Mouse (Mus musculus) limb, embryonic 15.5 days (tissue): Measurements from ENCODE around the gene Cadm2. TPM values are rescaled to one million over a fixed set of nuclear protein-coding genes. Genes with fewer than 3 reads are reported as not detected.

ENCODE experiments used
- ATAC-seq: fragments of 200-750 bp; cut with Nextera tagmentation; 2 replicates; pipeline ENCODE4 v1.8.0; 2017; ENCODE audit warnings: low read depth, moderate TSS enrichment; ENCODE audit not compliant: insufficient number of reproducible peaks, low FRiP score, low TSS enrichment
- H3K27ac ChIP-seq: fragments of 300-500 bp; sonication (generic); 2 replicates; pipeline ENCODE4 v1.5.1; 2015; ENCODE audit warnings: moderate library complexity, mild to moderate bottlenecking, inconsistent platforms
- H3K27me3 ChIP-seq: fragments of 300-500 bp; sonication (generic); 2 replicates; pipeline ENCODE4 v1.6.1; 2015; ENCODE audit warnings: inconsistent platforms
- H3K36me3 ChIP-seq: fragments of 300-500 bp; sonication (generic); 2 replicates; pipeline ENCODE4 v1.6.1; 2015; ENCODE audit warnings: inconsistent platforms
- H3K4me1 ChIP-seq: fragments of 300-500 bp; sonication (generic); 2 replicates; pipeline ENCODE4 v1.6.1; 2015; ENCODE audit warnings: inconsistent platforms
- H3K4me2 ChIP-seq: fragments of 300-500 bp; sonication (generic); 2 replicates; pipeline ENCODE4 v1.6.1; 2015; ENCODE audit warnings: mild to moderate bottlenecking, inconsistent platforms
- H3K4me3 ChIP-seq: fragments of 300-500 bp; sonication (generic); 2 replicates; pipeline ENCODE4 v1.5.1; 2015; ENCODE audit warnings: mild to moderate bottlenecking, inconsistent platforms
- H3K9ac ChIP-seq: fragments of 300-500 bp; sonication (generic); 2 replicates; pipeline ENCODE4 v1.6.1; 2015; ENCODE audit warnings: inconsistent platforms
- H3K9me3 ChIP-seq: fragments of 300-500 bp; sonication (generic); 2 replicates; pipeline ENCODE4 v1.6.1; 2016; ENCODE audit warnings: inconsistent platforms
- WGBS: fragments of 180-500 bp; shearing (Covaris S2); methylation state at CpG from one replicate; pipeline ENCODE4 v1.1.7; 2015; 5-methylcytosine and 5-hydroxymethylcytosine counted together
- polyA plus RNA-seq: library from polyadenylated mRNA; unstranded; fragments of >200 nt; fragmentation: Nextera tagmentation; extraction: Ambion mirVana; gene quantifications from 2 replicates; pipeline ENCODE4 v1.2.1, GENCODE M21; 2015

The Cadm2 gene
- polyA plus RNA-seq, 1 experiment from 2014 or later, result 3.1 TPM

DNA sequence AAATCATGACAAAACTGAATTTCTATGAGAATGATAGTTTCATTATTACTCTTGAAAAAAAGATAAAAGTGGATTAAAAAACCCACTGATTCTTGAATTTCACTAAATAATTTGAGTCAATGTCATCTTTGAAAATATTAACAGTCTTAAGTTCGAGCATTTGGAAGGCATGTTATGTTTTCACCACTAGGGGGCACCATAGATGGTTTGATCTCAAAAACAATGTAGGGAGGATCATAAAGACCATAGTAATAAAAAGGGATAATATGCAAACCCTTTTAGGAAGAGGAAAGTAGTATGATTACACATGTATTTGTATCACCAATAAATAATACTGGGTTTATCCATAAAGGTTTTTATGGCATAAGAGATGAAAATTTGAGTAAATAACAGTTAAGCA lies 385.8 kb downstream of the Cadm2 start:
- H3K4me1 ChIP-seq, result no peaks in the 10 kb centered on the region
- no peaks in the 10 kb centered on the region for H3K9me3 ChIP-seq
- 28% methylated on average over 1 of the region's 1 CpGs for WGBS
- ATAC-seq, result no peak
- H3K36me3 ChIP-seq, result no peaks in the 10 kb centered on the region
- no peak overlapping the region for H3K4me3 ChIP-seq
- H3K27ac ChIP-seq, result no peak overlapping the region
- H3K9ac ChIP-seq, result no peak overlapping the region
- H3K27me3 ChIP-seq, result no peaks in the 10 kb centered on the region
- no peak overlapping the region for H3K4me2 ChIP-seq

DNA sequence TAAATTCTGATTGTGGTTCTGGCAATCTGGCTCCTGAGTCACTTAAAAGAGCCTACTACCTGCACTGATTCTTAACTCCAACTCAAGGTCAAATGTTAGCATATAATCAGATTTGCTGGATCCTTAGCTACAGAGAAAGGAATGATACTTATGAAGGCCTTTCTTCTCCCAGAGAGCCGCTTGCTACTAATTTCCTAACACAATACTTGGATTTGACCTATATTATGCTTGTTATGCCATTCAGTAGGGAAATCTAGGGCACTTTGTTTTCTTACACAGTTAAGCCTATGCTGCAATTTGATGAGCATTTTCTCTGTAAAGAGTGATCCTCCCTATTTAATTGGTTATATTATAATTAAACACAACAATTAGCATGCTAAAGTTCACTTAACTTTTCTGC lies 394.0 kb downstream of the Cadm2 start:
- Histone ChIP-seq H3K27me3 (no peaks in the 10 kb centered on the region), H3K36me3 (no peaks in the 10 kb centered on the region), H3K4me2 (no peak overlapping the region), H3K27ac (no peak overlapping the region), H3K4me3 (no peak overlapping the region), H3K4me1 (no peaks in the 10 kb centered on the region), H3K9me3 (no peaks in the 10 kb centered on the region), H3K9ac (no peak overlapping the region)
- 77% methylated on average over 1 of the region's 1 CpGs for WGBS
- ATAC-seq, result no peak

DNA sequence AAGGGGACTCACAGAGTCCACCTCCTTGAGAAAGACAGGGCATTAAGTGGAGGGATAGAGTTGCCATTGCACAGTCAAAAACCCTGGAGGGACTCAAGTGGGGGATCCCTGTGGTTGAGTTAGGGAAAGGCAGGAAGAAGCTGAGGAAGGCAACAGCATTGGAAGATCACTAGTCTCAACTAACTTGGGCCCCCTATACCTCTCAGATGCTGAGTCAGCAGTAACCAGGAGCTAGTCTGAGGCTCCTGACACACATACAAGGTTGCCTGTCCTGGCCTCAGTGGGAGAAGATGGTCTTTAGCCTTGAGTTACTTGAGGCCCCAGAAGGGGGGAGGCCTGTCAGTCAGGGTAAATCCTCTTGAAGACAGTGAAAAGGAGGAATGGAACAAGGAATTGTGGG lies 417.4 kb downstream of the Cadm2 start:
- Histone ChIP-seq H3K4me2 (no peak overlapping the region), H3K36me3 (no peaks in the 10 kb centered on the region), H3K4me1 (no peaks in the 10 kb centered on the region), H3K9me3 (no peaks in the 10 kb centered on the region), H3K27ac (no peak overlapping the region), H3K4me3 (no peak overlapping the region), H3K9ac (no peak overlapping the region), H3K27me3 (no peaks in the 10 kb centered on the region)
- no peak for ATAC-seq

DNA sequence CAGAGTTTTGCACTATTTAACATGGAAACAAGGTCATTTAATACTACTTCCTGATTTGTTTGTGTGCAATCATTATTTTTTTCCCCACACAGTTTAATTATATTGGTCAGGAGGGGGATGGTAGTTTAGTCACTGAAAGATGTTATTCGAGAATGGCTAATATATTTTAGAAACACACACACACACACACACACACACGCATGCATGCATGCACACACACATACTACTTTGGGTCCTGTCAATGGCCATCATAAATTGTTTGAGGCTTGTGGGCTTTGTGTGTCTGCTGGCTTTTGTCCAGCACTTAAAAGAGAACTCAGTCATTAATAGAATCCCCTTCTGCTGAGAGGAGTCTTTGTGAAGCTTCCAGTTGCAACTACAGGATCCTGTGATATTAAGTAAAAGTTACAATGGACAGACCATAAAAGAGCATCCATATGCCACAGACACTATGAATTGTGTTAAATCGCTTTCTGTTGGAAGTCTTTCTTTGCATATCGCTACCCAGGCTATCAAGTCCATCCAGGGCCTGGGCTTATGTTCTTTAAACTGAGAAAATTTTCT lies 427.8 kb downstream of the Cadm2 start:
- Histone ChIP-seq H3K9ac (no peak overlapping the region), H3K27me3 (no peaks in the 10 kb centered on the region), H3K4me1 (no peaks in the 10 kb centered on the region), H3K27ac (no peak overlapping the region), H3K4me3 (no peak overlapping the region), H3K36me3 (no peaks in the 10 kb centered on the region), H3K4me2 (no peak overlapping the region), H3K9me3 (no peaks in the 10 kb centered on the region)
- no peak for ATAC-seq
- 74% methylated on average over 4 of the region's 4 CpGs for WGBS

DNA sequence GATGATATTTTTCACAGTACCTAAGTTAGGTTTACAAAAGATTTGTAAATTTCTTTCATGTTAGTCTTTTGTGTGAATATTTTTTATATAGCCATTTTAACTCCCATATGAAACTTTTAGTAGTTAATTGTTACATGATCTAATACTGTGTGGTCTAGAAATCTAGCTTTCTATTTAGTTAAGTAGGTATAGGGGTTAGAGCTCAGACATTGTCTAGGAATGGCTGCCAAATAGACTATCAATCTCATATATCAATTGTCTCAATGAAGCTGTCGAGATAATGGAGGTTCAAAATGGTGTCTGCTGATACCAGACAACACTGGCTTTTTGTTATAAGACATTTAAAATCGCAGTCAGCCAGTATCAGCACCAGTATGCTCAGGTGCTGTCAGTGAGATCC lies 428.3 kb downstream of the Cadm2 start:
- H3K4me3 ChIP-seq, result no peak overlapping the region
- no peaks in the 10 kb centered on the region for H3K27me3 ChIP-seq
- no peaks in the 10 kb centered on the region for H3K36me3 ChIP-seq
- no peaks in the 10 kb centered on the region for H3K9me3 ChIP-seq
- no peak overlapping the region for H3K27ac ChIP-seq
- no peaks in the 10 kb centered on the region for H3K4me1 ChIP-seq
- H3K4me2 ChIP-seq, result no peak overlapping the region
- ATAC-seq, result no peak
- H3K9ac ChIP-seq, result no peak overlapping the region
- WGBS, result 74% methylated on average over 2 of the region's 2 CpGs

DNA sequence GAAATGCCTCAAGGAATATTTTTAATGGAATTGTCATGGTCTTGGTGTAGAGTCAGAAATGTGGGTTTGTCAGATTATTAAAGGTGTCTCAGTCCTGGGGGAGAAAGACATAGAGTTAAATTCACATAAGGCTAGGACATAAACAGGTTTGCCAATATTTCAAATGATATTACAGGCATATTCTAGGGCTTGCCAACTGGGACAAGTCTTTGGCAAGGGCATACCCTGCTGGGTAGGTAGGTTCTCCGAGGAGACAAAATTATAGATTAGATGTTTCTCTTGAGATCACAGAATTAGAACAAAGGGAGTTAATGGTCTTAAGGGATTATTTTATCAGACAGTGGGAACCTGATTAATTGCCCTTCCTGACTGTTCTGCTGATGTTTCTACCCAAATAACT lies 434.4 kb downstream of the Cadm2 start:
- H3K27me3 ChIP-seq, result no peaks in the 10 kb centered on the region
- no peaks in the 10 kb centered on the region for H3K9me3 ChIP-seq
- no peaks in the 10 kb centered on the region for H3K4me1 ChIP-seq
- no peak overlapping the region for H3K27ac ChIP-seq
- no peak overlapping the region for H3K4me2 ChIP-seq
- H3K36me3 ChIP-seq, result no peaks in the 10 kb centered on the region
- no peak overlapping the region for H3K9ac ChIP-seq
- WGBS, result 69% methylated on average over 1 of the region's 1 CpGs
- no peak overlapping the region for H3K4me3 ChIP-seq
- ATAC-seq, result no peak

DNA sequence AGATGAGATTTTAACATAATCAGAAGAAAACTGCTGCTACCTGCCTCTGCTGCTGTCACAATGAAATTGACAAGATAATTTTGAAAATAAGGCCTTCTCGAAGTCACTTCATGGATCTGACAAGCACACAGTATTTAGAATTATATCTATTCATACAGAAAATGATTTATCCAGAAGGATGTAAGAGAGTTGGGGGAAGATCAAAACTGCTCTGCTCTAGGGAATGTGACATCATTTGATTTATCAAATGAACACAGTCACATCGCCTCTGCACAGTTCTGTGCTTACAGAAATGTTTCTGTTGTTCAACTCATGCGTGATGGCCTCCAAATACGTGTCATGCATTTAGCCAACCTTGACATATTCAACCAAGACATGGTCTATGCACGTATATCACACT lies 437.8 kb downstream of the Cadm2 start:
- H3K9ac ChIP-seq, result no peak overlapping the region
- H3K4me1 ChIP-seq, result no peaks in the 10 kb centered on the region
- H3K9me3 ChIP-seq, result no peaks in the 10 kb centered on the region
- no peaks in the 10 kb centered on the region for H3K36me3 ChIP-seq
- WGBS, result 83% methylated on average over 5 of the region's 5 CpGs
- no peak for ATAC-seq
- no peak overlapping the region for H3K4me2 ChIP-seq
- no peak overlapping the region for H3K27ac ChIP-seq
- no peak overlapping the region for H3K4me3 ChIP-seq
- no peaks in the 10 kb centered on the region for H3K27me3 ChIP-seq

DNA sequence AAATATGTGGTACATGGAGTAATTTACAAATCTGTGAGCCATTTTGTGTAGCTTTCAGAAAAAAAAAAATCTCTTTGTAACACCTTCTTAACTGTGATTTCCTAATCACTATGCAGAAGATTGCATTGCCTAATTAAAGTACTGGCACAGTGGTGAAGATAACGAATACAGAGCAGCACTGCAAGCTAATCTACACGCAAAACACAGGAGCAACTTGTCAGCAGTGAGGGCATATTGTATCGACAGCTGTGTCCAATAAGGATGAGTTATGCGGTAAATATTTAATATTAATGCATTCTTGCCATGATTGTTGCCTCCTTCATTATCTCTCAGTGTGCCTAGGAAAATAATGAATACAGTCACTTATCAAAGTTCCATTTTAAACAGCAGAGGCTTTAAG lies 445.3 kb downstream of the Cadm2 start:
- no peak overlapping the region for H3K4me2 ChIP-seq
- ATAC-seq, result no peak
- 79% methylated on average over 4 of the region's 4 CpGs for WGBS
- H3K27me3 ChIP-seq, result no peaks in the 10 kb centered on the region
- H3K27ac ChIP-seq, result no peak overlapping the region
- H3K4me3 ChIP-seq, result no peak overlapping the region
- H3K9ac ChIP-seq, result no peak overlapping the region
- no peaks in the 10 kb centered on the region for H3K4me1 ChIP-seq
- H3K9me3 ChIP-seq, result no peaks in the 10 kb centered on the region
- H3K36me3 ChIP-seq, result no peaks in the 10 kb centered on the region

DNA sequence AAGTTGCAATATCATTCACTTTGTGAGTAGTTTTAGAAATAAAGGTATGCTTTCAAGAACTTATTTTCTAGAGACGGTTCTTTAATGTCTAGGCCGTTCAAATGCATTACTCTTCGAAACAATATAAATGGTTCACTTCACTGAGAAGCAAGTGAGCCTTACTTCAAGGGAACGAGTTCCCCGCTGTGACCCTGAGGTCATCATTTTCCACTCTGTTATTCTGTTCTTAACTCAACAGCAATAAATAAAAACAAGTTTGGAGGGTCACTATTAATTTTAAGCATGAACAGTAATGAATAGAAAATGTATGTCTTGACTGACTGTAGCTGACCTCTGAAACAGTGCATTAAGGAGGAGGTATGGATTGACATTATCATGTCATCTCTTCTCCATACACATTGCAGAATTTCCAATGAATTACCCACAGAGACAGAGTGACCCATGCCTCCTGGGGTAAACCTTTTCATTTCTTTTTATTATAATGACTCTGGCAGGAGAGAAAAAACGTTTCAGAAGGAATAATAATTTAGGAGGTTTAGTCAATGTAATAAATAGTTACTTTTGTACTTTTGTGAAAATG lies 458.4 kb downstream of the Cadm2 start:
- H3K27ac ChIP-seq, result no peak overlapping the region
- no peaks in the 10 kb centered on the region for H3K36me3 ChIP-seq
- no peaks in the 10 kb centered on the region for H3K4me1 ChIP-seq
- no peak for ATAC-seq
- H3K27me3 ChIP-seq, result no peaks in the 10 kb centered on the region
- H3K4me3 ChIP-seq, result no peak overlapping the region
- 50% methylated on average over 6 of the region's 6 CpGs for WGBS
- no peak overlapping the region for H3K4me2 ChIP-seq
- H3K9me3 ChIP-seq, result no peaks in the 10 kb centered on the region
- H3K9ac ChIP-seq, result no peak overlapping the region

DNA sequence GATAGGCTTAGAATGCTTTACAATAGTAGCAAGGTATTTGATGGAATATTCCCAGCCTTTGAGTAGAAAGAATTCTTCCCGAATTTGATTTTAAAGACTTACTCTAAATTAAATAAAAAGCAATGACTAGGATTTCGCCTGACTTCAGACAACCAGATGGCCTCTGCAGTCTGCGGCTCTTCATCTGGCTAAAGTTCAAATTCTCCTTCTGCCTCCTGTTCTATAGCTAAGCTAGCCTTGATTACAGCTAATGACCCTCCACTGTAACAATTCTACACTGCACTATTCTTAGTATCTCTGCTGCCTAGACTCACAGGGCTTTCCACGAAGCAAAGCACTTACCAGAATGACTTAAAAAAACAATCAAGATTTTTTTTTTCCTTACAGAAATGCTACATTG lies 495.9 kb downstream of the Cadm2 start:
- Histone ChIP-seq H3K27ac (no peak overlapping the region), H3K36me3 (no peaks in the 10 kb centered on the region), H3K4me2 (no peak overlapping the region), H3K9ac (no peak overlapping the region), H3K27me3 (no peaks in the 10 kb centered on the region), H3K9me3 (no peaks in the 10 kb centered on the region), H3K4me1 (no peaks in the 10 kb centered on the region), H3K4me3 (no peak overlapping the region)
- ATAC-seq, result no peak
- WGBS, result 71% methylated on average over 4 of the region's 4 CpGs

DNA sequence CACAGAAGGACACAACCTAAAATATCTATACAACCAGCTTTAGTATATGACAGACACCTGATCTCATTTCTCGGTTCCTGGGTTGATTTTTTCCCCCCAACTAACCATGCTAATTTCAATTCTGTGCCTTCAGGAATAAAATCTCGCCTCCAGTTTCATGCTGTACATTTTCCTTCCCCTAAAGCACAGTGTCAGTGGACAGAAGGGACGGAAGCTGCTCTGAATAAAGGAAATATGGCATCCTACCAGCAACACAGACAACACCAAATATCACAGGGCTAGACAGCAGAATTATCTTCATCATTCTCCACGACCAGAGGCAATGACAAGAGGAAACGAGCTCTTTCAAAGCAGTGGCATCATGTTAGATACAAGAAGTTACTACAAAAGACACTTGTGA lies 498.2 kb downstream of the Cadm2 start:
- Histone ChIP-seq H3K9me3 (no peaks in the 10 kb centered on the region), H3K36me3 (no peaks in the 10 kb centered on the region), H3K27me3 (no peaks in the 10 kb centered on the region), H3K4me3 (no peak overlapping the region), H3K9ac (no peak overlapping the region), H3K4me1 (no peaks in the 10 kb centered on the region), H3K4me2 (no peak overlapping the region), H3K27ac (no peak overlapping the region)
- WGBS, result 66% methylated on average over 5 of the region's 5 CpGs
- ATAC-seq, result no peak

DNA sequence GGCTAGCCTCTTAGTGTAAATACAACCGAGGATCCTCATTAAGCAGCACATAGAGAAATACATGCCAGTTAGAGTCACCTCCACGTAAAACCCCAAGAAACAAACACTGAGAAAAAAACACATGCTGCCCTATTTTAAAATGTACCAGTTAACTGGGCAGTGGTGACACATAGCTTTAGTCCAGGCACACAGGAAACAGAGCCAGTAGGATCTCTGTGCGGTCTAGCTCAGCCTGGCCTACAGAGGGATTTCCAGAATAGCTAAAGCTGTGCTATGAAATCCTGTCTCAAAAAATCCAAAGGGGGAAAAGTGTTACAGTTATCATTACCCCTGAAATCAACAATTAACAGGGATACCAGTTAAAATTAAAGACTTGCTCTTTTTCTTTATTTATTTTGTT lies 498.9 kb downstream of the Cadm2 start:
- no peak overlapping the region for H3K4me3 ChIP-seq
- WGBS, result 67% methylated on average over 3 of the region's 3 CpGs
- no peaks in the 10 kb centered on the region for H3K27me3 ChIP-seq
- no peaks in the 10 kb centered on the region for H3K36me3 ChIP-seq
- H3K27ac ChIP-seq, result no peak overlapping the region
- no peaks in the 10 kb centered on the region for H3K4me1 ChIP-seq
- ATAC-seq, result no peak
- H3K9me3 ChIP-seq, result no peaks in the 10 kb centered on the region
- H3K4me2 ChIP-seq, result no peak overlapping the region
- H3K9ac ChIP-seq, result no peak overlapping the region

DNA sequence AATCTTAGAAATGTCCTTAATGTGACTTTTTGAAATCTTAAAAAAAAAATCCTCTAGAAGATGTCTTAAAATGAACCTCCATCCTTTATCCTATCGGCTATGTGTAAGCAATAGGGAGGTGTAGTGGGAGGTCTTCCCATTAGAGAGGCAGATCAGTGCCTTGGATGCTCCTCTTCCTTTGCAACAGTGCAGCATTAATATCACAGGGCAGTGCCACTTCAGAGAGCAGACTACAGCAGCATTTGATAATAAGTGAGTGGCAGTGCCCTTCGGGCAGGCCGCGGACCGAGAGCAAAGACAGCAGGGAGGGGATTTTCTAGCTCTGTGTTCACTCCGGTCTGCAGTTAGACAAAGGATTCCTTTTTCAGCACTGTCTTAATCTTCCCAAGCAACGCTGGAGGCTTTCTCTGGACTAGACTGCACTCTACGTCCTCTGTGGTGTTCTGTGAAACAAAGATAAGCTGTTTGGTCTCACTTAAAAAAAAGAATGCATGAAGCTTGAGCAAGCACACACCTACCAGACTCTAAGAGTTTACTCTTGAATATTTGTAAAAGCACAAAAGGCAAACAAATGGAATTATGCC lies 514.1 kb downstream of the Cadm2 start:
- WGBS, result 81% methylated on average over 8 of the region's 8 CpGs
- H3K36me3 ChIP-seq, result no peaks in the 10 kb centered on the region
- no peak overlapping the region for H3K27ac ChIP-seq
- H3K4me3 ChIP-seq, result no peak overlapping the region
- no peaks in the 10 kb centered on the region for H3K27me3 ChIP-seq
- H3K9ac ChIP-seq, result no peak overlapping the region
- H3K4me1 ChIP-seq, result no peaks in the 10 kb centered on the region
- no peak overlapping the region for H3K4me2 ChIP-seq
- H3K9me3 ChIP-seq, result no peaks in the 10 kb centered on the region
- ATAC-seq, result no peak
